Mouse (Mus musculus) erythroid progenitor cell, adult 5-6 weeks (primary cell): ENCODE measurements around the gene Erg. TPM values are rescaled to one million over a fixed set of nuclear protein-coding genes. Genes with fewer than 3 reads are reported as not detected.

Source experiments
- total RNA-seq, 2 experiments: library from RNA; stranded (forward) in 1 of 2; stranded (reverse) in 1 of 2; fragments of 150-400 nt in 1 of 2; fragments of 186-747, 209-891 nt in 1 of 2; gene quantifications; 2 replicates each; pipeline versions ENCODE4 v1.2.3 to v1.2.4; 2015 to 2017; ENCODE audit warnings: low replicate concordance in 2 of 2

Gene Erg
- total RNA-seq, 2 experiments from 2014 or later = 4.6 to 8.1 TPM

Other genes with a start within 250 kb of the Erg start
- 8.6 and 10.5 TPM in 2 replicates for gene Ets2, start 115.5 kb upstream of the Erg start, total RNA-seq (2015; ENCODE audit: low replicate concordance)
- 1.7 and 3.8 TPM in 2 replicates for gene Ets2, start 115.5 kb upstream of the Erg start, total RNA-seq (2017; ENCODE audit: low replicate concordance)